Mouse (Mus musculus): ENCODE measurements around the gene Nsl1.
A peak's percentile ranks its signal among the peaks of the same experiment; 100 is the strongest.
"Not testable (repeated sequence)": the region's sequence is repeated elsewhere in the genome, so short reads cannot be mapped to it uniquely, and the experiment has no call there.

The Nsl1 gene

DNA sequence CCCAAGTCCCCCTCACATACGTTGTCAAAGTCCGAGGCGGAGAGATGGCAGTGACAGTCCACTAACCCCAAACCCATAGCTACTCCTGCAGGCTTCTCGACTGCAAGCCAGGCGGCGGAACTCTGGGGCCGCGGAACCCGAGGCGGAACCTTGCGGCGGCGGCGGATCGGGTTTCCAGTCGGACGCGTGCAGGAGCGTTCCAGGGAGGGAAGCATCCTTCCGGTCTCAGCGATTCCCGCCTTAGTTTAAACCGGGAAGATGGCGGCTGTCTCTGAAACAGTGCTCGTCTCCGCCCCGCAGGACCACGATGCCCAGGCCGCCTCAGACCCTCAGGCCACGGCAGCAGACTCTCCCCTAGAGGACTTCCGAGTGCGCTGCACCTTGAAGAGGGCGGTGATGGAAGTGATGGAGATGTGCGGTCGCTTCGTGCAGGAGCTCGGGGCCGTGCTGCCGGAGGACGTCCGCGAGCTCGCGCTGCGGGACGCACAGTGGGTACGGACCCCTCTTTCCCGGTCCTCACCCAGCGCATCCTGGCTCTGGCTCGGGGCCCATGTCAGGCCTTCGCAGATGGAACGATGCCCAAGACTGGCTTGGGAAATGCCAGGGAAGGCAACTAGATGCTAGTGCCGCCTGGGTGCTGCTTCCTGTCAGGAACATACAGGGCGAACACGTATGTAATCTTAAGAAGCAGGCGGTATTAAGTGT is at the start of gene Nsl1, which contains the start of gene Tatdn3:
Nsl1 (plus strand) TSS at position 232 of the 705 bp plus-strand sequence.
Tatdn3 (minus strand) TSS at position 152 of the 705 bp plus-strand sequence.
- DNase-seq: peak; percentile 92

DNA sequence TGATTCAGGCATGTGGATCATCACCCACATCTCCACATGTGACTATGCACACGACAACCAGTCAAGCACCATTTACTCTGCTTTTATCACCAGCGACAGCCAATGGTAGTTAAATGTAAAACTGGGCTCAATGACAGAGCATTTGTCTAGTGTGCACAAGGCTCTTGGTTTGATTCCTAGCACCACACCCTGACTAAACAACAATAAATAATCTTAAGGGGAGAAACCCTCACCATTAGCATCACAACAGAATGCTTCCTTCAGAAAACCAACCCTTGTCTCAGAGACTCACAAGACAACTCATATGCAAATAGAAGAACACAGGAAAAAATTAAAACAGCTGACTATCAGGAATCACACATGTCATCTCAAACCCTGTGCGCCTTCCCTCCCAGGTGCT is 48.5 kb upstream of the Nsl1 start:
- no peak for DNase-seq

DNA sequence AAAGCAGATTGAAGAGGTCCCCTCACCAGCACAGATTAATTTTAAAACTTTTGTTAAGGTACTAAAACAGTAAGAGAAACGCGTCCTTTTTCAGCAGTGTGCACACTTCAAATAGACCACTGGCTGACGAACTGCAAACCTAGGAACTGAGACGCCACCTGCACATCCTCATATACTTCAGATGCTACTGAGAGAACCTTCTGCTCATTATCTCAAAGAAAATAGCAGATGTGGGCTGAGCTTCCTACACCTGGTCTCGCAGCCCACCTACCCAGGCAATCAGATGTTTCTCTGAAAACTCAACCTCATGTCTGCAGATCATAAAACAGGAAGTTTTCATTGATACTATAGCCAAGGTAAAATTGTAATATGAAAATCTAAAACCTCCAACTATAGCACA is 43.0 kb upstream of the Nsl1 start:
- DNase-seq: no peak

DNA sequence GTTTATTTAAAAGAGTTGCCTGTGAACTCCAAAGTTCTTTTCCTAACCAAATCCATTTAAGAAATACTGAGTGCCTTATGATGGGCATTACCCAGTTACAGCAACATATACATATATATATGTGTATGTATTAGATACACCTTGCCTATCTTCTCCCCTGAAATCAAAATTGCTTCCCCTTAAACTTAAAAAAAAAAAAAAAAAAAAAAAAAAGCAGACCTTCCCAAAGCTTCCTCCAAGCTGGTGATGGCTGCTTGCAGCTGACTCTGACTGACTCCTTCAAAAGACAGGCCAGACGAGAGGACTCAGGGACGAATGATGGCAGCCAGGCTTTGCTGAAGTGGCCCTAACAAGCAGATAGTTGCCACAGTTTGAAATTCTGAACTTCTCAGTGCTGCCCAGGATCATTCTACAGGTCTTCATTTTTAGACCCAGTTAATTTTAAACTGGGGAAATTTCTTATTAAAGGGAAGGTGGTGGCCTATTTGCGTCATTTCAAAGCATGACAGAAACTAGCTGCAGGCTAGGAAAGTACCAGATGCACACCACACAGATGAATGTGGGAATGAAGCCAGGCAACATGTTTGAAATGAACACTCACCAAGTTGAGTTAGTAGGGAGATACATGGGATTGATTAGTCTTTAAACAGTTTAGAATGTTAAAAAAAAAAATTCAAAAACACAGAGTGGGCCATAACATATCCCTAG is 42.4 kb upstream of the Nsl1 start:
- no peak for DNase-seq

DNA sequence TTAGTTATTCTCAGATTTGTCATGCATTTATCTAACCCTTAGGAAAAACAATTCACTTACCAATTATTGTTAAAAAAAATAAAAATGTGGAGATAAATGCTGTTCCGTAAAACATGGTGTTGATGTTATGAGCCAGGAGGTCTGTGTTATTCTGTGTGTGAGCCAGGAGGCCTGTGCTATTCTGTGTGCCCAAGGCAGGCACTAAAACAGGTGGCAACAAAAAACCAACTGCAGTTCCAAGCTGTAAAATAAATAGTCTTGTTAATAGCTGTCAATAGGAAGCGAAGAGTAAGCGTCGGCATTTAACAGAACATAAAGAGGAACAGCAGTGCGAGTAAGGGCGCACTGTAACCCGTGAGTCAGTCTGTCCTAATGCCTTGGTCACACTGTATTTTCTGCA is 41.8 kb upstream of the Nsl1 start:
- no peak for DNase-seq

DNA sequence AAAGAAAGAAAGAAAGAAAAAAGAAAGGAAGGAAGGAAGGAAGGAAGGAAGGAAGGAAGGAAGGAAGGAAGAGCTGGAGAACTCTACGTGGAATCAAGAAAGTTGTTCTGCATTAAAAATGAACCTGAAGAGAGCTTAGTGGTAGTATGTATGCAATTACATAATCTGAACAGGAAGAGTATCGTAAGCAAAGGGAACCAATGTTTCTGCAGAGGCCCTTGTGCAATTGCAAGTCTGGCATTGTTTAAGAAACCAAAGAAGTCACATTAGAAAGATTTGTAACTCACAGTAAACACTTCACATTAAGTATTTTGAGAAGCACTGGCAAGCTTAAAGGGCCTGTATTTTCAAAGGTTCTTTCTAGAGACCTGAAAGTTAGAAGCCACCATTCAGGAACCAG is 39.7 kb upstream of the Nsl1 start:
- no peak for DNase-seq

DNA sequence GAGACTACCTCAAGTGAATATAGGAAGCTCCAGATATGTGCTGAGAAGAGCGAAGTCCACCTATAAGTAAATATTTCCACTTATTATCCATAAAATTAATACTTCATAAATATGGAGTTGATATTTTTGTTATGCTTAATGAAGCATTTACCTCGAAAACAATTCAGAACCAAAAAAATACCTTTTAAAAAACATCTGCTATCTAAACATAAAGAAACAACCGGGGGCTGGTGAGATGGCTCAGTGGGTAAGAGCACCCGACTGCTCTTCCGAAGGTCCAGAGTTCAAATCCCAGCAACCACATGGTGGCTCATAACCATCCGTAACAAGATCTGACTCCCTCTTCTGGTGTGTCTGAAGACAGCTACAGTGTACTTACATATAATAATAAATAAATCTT is 39.0 kb upstream of the Nsl1 start:
- not testable (repeated sequence) for DNase-seq

DNA sequence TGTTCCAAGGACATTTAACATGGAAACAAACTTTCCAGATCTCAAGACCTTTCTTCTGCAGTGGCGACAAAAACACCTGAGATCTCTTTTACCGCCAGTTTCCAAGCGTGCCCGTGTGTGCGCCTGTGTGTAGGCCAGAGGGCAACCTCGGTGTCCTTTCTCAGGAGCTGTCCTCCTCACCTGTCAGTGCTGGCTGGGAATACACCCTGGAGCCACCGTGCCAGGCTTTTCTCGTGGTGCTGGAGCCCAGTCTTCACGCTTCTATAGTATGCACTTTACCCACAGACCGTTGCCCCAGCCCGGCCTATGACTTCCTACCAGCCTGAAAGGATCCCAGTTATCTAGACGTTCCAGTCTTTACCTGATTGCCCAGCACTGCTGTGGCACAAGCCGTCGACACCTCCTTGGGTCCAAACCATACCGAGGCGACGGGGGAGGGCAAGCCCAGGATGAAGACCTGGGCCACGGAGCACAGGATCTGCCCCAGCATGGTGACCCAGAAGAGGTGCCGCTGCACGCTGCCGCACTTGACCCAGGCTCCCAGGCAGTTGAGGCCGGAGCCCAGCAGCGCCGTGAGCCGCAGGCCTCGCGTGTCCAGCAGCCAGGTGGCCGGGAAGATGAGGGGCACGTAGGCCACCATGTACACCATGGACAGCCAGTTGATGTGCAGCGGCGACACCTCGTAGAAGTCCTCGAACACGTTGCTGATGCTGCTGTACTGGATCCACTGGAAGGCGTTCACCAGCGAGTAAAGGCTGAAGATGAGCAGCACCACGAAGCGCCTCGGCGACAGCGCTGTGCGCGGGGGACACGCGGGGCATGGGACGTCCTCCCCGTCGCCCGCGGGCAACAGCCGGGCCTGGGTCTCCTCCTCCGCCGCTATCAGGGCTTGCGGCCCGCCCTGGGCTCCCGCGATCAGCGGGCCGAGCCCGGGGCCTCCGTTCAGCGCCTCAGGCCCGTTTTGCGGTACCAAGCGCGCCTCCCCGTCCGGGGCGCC is 37.5 kb upstream of the Nsl1 start:
- DNase-seq: peak; percentile 22

DNA sequence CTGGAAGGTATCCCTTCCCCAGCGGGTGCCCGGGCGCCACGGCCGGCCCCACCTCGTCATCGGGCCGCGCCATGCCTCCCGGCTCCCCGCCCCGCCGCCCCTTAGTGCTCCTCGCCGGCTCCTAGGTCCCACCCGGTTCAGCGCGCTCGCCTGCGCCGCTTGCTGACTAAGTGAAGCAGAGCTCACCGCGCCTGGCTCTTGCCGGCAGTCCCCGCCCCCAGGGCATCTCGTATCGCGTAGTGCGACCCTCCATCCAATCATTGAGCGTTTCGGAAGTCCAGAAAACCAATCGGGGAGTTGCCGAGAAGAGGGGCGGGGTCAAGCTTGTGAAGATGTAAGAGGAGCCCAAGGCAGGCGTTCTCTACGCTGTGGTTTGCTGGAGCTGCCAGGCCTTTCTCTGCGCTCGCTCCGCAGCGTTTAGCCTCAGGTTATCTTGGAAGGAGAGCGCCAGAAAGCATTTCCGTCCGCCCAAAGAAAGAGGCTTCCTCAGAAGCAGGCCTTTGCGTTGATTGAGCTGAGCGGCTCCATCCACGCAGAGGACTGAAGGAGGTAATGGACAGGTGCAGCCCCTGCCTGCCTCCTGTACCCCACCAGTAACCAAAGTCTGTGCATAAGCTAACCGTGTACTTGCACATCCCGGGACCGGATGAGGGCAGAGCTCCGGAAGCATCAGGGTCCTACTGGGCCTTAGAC is 36.6 kb upstream of the Nsl1 start, which contains the start of gene Flvcr1:
Flvcr1 (minus strand) TSS at position 138 of the 693 bp plus-strand sequence.
- peak; percentile 99 for DNase-seq

DNA sequence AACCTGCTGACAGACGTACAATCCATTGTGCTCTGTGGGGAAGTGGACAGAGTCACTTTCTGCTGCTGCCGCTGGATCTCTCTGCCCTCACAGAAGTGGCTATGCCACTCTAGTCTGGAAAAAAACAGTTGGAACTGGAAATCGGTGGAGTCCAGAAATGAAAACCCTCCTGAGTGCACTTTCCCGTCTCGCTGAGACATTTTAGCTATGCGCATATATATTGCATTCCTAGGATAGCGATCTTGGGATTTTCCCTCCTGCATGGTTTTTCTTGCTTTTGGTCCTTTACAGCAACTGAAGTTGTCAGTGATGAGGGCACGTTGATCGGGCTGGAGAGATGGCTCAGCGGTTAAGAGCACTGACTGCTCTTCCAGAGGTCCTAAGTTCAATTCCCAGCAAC is 32.6 kb upstream of the Nsl1 start:
- peak; percentile 25 for DNase-seq

DNA sequence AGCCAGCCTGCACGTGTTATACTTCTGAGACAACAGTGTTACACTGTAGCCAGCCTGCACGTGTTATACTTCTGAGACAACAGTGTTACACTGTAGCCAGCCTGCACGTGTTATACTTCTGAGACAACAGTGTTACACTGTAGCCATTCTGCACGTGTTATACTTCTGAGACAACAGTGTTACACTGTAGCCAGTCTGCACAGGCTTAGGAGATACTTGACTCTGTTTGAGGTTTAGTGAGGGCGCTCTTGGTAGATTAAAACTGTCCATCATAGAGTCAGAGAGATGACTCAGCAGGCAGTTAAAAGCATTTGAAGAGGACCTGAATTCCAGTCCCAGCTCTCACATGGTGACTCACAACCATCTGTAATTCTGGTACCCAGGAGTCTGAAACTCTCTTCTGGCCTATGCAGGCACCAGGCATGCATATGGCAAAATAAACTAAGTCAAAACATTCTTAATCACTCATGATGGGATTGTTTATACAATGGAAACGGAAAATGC is 31.8 kb upstream of the Nsl1 start:
- not testable (repeated sequence) for DNase-seq

DNA sequence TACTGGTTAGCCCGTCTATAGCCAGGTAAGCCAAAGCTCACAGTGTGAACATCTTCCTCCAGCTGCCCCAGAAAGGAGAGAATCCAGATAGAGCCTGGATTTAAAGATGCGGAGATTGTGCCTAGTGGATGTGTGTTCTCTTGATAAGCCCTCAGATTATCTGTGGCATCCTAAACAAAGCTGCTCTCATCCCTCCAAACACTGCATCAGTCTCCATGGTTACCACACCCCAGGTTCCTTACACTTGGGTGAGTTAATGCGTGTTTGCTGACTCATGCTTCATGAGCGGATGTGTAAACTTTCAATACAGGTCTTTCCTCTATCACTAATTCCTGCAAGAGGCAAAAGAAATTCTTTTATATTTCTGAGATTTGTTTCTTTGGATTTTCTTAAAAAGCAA is 27.2 kb upstream of the Nsl1 start:
- no peak for DNase-seq

DNA sequence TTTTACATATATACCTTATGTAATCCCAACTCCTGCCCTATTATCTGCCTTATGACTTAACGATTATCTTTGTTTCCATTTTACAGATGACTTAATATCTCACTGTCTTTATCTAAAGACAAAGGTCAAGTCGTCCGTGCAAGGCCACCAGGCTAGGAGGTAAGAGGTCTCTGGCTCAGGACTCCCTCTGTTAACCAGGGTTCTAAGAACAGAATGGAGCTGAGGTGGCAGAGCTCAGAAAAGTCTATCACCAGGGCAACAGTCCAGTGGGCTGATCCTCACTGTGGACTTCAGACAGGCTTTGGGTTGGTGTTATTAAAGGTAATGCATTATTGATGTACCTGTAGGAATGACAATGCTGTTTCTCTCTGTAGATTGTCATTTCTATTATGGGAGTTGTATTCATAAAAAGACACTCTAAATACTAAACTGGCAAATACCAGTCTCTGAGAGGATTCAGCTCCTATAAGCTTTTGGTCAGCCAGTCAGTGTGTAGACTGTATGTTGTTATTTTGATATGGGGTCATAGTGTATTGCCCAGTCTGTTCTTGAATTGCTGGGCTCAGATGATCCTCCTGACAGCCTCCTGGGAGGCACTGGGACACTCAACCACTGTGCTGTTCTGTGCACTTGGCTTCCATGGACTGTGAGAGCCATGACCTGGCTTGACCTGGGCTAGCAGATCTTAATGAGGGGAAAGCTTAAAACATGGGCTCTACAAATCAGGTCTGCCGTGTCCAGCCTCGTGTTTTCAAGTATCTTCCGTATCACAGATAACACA is 26.1 kb upstream of the Nsl1 start, which contains the start of gene Spata45:
Spata45 (plus strand) TSS at position 86 of the 781 bp plus-strand sequence.
- peak; percentile 12 for DNase-seq

DNA sequence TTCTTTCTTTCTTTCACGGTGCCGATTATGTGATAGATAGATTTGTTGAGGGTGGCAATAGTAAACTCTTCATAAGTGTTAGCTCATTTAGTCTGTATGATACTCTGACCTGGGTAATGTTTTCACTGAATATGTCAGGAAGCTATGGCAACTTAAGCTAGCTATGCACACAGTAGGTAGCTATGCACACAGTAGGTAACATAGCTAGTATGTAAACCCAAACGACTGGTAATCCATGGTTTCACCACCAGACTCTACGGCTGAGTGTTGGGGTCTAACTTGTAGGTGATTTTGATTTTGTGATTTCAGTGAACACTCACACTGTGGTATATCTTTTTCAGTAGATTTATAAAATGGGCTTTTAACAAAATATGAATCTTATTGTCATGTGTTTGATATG is 24.8 kb upstream of the Nsl1 start:
- no peak for DNase-seq

DNA sequence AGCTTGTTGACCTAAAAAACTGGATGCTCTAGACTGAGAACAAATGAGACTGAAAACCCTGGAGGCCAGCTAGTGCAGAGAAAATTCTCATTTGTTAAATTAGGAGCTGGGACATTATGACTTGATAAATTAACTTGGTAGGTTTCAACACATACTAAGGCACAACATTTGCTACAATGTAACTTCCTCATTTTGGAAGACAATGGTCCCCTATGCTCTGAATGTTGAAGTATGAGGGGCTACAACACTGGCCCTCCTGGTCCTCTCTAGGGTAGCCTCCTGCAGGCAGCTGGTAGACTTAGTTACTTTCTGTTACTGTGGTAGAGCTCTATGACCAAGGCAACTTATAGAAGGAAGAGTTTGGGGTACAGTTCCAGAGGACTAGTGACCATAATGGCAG is 21.5 kb upstream of the Nsl1 start:
- DNase-seq: no peak

DNA sequence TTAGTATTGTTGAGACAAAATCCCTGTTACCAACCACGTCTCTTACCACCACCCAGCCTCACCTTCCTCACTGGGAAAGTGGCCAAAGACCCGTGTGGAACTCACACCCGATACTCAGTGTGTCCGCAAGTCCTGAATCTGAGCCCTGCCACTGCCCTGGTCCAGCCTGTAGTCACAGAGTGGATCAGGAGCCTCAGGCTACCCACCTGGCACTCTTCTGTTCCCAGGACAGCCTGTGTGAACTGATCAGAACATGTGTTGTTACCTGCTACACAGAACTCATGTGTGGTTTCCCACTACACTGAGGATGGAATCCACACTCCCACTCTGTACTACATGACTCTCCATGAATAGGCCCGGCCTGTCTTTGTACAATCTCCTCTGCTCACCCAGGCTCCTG is 20.7 kb upstream of the Nsl1 start:
- DNase-seq: no peak

DNA sequence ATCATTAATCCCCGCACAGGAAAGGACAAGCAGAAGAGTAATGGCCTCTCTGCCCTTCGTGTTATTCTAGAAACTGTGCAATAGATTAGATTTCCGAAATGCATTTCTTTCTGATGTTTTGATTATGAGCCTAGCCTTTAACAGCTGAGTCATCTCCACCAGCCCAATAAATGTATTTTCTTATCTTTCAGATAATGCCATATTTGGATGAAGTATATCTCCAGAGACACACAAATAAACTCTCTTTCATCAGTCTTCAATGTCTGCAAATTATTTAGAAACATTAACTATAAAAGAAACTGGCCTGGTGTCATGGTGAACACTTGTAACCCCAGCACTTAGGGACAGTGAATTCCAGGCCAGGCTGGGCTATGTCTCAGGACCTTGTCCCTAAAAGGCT is 20.1 kb upstream of the Nsl1 start:
- DNase-seq: peak; percentile 25

DNA sequence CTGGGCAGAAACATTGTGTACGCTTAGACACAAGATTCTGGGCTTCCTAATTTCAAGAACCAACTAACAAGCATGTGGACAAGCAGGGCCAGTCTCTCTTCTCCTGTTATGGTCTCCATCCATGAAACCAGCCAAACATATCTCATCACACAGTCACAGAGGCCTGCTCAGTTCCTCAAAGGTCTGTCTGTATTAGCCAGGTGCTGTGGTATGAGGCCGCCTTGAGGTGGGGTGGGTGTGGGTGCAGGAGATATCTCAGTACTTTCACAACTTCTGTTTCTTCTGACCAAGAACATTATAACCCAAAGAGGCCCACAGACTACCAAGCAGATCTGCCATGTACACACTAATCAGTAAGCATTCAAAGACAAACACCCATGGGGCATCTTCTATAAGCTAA is 17.5 kb upstream of the Nsl1 start:
- DNase-seq: no peak

DNA sequence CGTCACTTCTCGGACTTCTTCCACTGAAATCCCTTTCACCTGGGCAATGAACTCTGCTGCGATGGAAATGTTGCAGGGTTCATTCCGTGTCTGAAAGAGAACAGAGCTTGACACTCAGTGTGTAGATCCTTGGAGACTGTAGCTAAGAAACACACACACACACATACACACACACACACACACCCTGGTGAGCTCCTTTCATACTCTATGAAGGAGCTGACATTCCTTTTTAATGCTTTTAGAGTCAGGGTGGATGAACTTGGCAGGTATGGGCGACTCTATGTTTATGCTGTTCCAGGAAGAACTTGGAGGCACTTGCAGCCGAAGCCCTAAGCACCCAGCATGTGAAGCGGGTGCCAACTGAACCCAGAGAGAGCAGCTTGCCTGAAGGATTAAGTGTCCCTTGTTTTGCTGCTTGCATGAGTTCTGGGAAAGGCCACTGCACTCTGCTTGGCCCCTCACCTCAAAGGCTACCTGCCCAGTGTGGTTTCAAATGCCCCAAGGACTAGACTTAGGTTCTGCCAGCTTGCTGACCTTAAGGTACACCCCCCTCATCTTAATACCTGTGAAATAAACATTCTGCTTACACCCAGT is 16.5 kb upstream of the Nsl1 start:
- DNase-seq: no peak

DNA sequence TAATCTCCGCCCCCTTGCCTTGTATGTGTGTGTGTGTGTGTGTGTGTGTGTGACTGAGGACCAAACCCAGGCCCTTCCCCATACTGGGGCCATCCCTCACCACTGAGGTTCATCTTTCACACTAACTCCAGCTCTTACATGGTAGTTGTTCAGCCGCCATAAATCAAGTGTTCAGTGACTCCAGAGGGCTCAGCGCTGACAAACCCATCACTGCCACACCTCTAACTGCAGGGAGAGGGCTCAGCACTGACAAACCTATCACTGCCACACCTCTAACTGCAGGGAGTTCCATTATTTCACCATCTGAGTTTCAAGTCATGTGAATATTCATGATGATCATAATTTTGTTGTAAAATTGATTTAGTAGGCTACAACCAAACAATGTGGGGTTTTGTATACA is 9.3 kb upstream of the Nsl1 start:
- no peak for DNase-seq
